Mouse (Mus musculus) midbrain, embryonic 12.5 days (tissue): ENCODE data around the gene Itprid1. TPM values are rescaled to one million over a fixed set of nuclear protein-coding genes. Genes with fewer than 3 reads are reported as not detected.

Source experiments
- ATAC-seq: fragments of 200-750 bp; cut with Nextera tagmentation; 2 replicates; pipeline ENCODE4 v1.8.0; 2017; ENCODE audit warnings: low read depth, moderate TSS enrichment, moderate library complexity; ENCODE audit not compliant: low FRiP score
- H3K27ac ChIP-seq: fragments of 300-500 bp; sonication (generic); replicated peaks from 2 replicates; pipeline ENCODE4 v1.5.1; 2016; ENCODE audit warnings: mild to moderate bottlenecking
- H3K27me3 ChIP-seq: fragments of 300-500 bp; sonication (generic); 2 replicates; pipeline ENCODE4 v1.6.1; 2016; ENCODE audit warnings: mild to moderate bottlenecking
- H3K36me3 ChIP-seq: fragments of 300-500 bp; sonication (generic); 2 replicates; pipeline ENCODE4 v1.6.1; 2016
- H3K4me1 ChIP-seq: fragments of 300-500 bp; sonication (generic); 2 replicates; pipeline ENCODE4 v1.6.1; 2016
- H3K4me2 ChIP-seq: fragments of 300-500 bp; sonication (generic); replicated peaks from 2 replicates; pipeline ENCODE4 v1.6.1; 2016; ENCODE audit warnings: mild to moderate bottlenecking, moderate library complexity
- H3K4me3 ChIP-seq: fragments of 300-500 bp; sonication (generic); 2 replicates; pipeline ENCODE4 v1.5.1; 2016; ENCODE audit warnings: mild to moderate bottlenecking
- H3K9ac ChIP-seq: fragments of 300-500 bp; sonication (generic); replicated peaks from 2 replicates; pipeline ENCODE4 v1.6.1; 2016; ENCODE audit warnings: mild to moderate bottlenecking, moderate library complexity
- H3K9me3 ChIP-seq: fragments of 300-500 bp; sonication (generic); 2 replicates; pipeline ENCODE4 v1.6.1; 2016; ENCODE audit warnings: mild to moderate bottlenecking
- WGBS: fragments of 180-500 bp; shearing (Covaris S2); methylation state at CpG from one replicate; pipeline ENCODE4 v1.1.7; 2016; 5-methylcytosine and 5-hydroxymethylcytosine counted together
- polyA plus RNA-seq: library from polyadenylated mRNA; unstranded; fragments of >200 nt; fragmentation: Nextera tagmentation; extraction: Ambion mirVana; gene quantifications from 2 replicates; pipeline ENCODE4 v1.2.1, GENCODE M21; 2016

Gene Itprid1
- polyA plus RNA-seq, 1 experiment from 2014 or later, result not detected

DNA sequence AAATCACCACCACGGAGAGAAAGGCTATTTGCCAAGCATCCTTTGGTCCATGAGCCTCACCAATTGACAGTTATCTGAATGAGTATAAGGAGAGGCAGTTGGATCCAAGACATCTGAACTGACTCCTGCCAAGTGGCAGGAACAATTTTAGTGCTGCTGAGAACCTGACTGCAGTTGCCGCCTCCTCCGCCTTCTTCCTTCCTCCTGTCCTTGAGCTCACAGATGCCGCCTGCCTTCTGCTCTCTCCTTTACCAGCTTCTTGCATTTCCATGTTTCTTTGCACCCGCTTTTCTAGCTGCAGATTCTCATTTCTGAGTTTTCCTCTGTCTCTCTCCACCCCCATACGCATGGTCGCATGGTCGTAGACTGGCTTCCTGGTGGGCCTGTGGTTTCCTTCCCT lies 25.5 kb upstream of the Itprid1 start:
- no peak overlapping the region for H3K27ac ChIP-seq
- no peaks in the 10 kb centered on the region for H3K9me3 ChIP-seq
- H3K4me2 ChIP-seq, result no peak overlapping the region
- no peaks in the 10 kb centered on the region for H3K4me1 ChIP-seq
- H3K36me3 ChIP-seq, result no peaks in the 10 kb centered on the region
- no peak overlapping the region for H3K9ac ChIP-seq
- ATAC-seq, result no peak
- H3K27me3 ChIP-seq, result no peaks in the 10 kb centered on the region
- H3K4me3 ChIP-seq, result no peak overlapping the region
- WGBS, result 93% methylated on average over 8 of the region's 8 CpGs

DNA sequence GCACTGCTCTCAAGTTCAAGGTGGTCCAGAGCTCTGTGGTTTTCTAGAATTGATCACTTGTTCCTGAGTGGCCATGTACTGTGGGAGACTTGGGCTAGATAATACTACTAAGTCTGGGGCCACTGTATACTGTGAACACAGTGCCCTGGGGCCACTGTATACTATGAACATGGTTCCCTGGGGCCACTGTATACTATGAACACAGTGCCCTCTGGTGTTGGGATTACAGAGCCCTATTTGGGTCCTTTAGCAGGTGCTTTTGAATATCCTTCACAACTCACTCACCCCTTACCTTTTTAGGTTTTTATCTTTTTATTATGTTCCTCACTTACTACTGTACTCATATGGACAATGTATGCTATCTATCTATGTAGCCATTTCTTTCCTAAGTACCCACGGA lies 24.3 kb upstream of the Itprid1 start:
- Histone ChIP-seq H3K4me3 (no peak overlapping the region), H3K4me2 (no peak overlapping the region), H3K9ac (no peak overlapping the region), H3K4me1 (no peaks in the 10 kb centered on the region), H3K27me3 (no peaks in the 10 kb centered on the region), H3K27ac (no peak overlapping the region), H3K36me3 (no peaks in the 10 kb centered on the region), H3K9me3 (no peaks in the 10 kb centered on the region)
- WGBS, result 65% methylated on average over 1 of the region's 1 CpGs
- no peak for ATAC-seq

DNA sequence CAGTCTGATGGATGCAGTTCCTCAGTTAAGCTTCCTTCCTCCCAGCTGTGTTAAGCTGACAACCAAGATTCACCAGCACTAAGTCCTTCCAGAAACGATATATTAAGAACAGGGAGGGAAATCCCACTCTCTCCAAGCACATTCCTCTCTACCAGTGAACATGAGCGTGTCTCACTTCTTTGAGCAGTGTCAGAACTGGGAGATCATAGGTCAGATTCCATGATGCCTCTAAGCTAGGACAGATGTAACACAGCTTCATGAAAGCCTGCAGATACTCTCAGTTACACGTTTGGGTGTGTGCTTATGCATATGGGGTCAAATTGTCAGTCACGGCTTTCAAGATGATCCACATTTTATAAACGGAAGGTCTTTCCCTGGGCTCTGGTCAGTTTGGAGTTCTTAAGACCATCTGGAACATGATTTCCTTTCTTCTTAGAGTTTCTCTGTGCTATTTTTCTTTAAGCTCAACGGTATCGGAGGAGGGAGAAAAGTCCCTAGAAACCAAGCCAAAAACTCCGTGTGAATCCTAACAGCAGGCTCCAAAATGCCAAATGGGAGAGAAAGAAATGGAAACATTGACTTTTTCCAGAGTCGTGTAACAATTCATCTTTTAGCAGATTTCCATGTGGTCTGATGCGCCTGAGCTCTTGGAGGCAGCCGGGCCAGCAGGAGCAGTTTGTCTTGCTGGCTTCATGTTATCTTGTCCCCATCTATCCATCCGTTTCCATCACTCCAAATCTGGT lies 22.3 kb upstream of the Itprid1 start:
- H3K9me3 ChIP-seq, result no peaks in the 10 kb centered on the region
- H3K27me3 ChIP-seq, result no peaks in the 10 kb centered on the region
- ATAC-seq, result no peak
- no peak overlapping the region for H3K9ac ChIP-seq
- H3K27ac ChIP-seq, result no peak overlapping the region
- H3K4me3 ChIP-seq, result no peak overlapping the region
- WGBS, result 72% methylated on average over 12 of the region's 12 CpGs
- H3K36me3 ChIP-seq, result no peaks in the 10 kb centered on the region
- no peak overlapping the region for H3K4me2 ChIP-seq
- H3K4me1 ChIP-seq, result no peaks in the 10 kb centered on the region

DNA sequence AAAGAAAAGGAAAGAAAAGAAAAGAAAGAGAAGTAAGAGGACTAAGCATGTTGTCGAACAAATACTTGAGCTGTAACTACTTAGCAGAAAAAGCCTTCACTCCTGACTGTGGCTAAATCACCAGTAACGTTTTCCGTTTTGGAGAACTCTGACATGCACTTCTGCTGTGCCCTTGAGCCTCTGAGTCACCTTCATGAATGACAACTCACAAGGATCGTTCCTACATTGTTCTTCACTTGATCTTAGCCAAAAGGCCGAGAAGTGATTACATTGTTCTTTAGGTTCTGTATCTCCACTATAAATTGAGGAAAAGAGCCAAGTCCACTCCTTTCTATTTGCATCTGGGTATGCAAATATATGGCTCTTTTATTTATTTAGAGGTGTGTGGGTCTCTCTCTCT lies 19.8 kb upstream of the Itprid1 start:
- Histone ChIP-seq H3K4me3 (no peak overlapping the region), H3K9me3 (no peaks in the 10 kb centered on the region), H3K27ac (no peak overlapping the region), H3K9ac (no peak overlapping the region), H3K36me3 (no peaks in the 10 kb centered on the region), H3K27me3 (no peaks in the 10 kb centered on the region), H3K4me1 (no peaks in the 10 kb centered on the region), H3K4me2 (no peak overlapping the region)
- no peak for ATAC-seq
- 85% methylated on average over 5 of the region's 5 CpGs for WGBS

DNA sequence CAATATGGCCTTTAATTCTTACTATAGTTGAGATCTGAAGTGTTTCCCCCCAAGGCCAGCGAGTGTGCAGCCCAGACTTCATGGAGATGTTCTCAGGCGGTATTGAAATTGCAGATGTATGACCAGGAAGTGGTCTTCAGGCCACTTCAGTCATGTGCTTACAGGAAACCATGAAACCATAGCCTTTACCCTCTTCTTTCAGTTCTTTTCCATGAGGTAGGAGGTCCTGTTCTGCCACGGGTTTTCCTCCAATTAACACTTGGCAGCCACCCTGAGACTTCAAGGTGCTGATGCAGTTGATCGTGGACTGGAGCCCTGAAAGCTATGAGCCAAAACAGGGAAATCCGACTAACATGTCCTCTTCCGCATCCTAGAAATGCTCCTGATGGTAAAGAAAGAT lies 7.0 kb upstream of the Itprid1 start:
- 94% methylated on average over 6 of the region's 6 CpGs for WGBS
- Histone ChIP-seq H3K4me2 (no peak overlapping the region), H3K4me1 (no peaks in the 10 kb centered on the region), H3K27ac (no peak overlapping the region), H3K9me3 (no peaks in the 10 kb centered on the region), H3K9ac (no peak overlapping the region), H3K36me3 (no peaks in the 10 kb centered on the region), H3K27me3 (no peaks in the 10 kb centered on the region), H3K4me3 (no peak overlapping the region)
- ATAC-seq, result no peak

DNA sequence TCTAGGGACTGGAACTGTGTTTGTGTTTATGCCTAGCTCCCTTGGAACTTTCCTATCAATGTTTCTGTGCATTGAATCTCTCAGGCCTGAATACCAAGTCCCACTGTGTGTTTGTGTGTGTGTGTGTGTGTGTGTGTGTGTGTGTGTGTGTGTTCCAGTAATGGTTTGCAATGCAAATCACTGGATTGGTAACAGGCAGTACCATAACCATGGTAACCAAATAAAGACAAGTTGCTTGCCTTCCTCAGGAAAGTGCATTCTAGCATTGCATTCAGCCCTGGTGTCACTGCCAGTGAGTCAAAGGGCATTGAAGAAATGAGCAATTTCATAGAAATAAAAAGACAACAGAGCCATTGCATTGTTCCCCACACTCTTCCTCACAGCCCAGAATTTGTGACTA lies 15.9 kb downstream of the Itprid1 start:
- no peaks in the 10 kb centered on the region for H3K9me3 ChIP-seq
- no peak overlapping the region for H3K4me2 ChIP-seq
- H3K4me3 ChIP-seq, result no peak overlapping the region
- no peak overlapping the region for H3K27ac ChIP-seq
- H3K4me1 ChIP-seq, result no peaks in the 10 kb centered on the region
- H3K27me3 ChIP-seq, result no peaks in the 10 kb centered on the region
- ATAC-seq, result peak; percentile 60; the same call in 1 of the 2 replicates
- H3K9ac ChIP-seq, result no peak overlapping the region
- H3K36me3 ChIP-seq, result no peaks in the 10 kb centered on the region

DNA sequence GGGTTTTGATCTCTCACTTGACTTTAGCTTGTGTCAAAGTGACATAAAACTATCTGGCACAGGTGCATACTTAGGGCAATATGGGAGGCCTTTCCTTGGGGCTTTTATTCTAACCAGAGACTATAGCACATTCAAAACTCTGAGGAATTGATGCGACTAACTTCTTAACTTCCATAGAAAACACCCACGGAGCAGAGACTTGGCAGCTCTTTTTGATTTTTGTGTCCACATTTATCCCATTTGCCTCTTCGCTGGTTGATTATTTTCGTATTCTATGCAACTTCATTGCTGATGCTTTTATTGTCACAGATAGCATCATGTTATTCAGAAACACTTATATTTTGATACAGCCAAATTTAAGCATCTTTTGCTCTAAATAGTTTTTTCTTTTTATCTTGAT lies 19.4 kb downstream of the Itprid1 start:
- ATAC-seq, result no peak
- 86% methylated on average over 4 of the region's 4 CpGs for WGBS
- Histone ChIP-seq H3K27me3 (no peaks in the 10 kb centered on the region), H3K4me2 (no peak overlapping the region), H3K27ac (no peak overlapping the region), H3K36me3 (no peaks in the 10 kb centered on the region), H3K4me1 (no peaks in the 10 kb centered on the region), H3K9me3 (no peaks in the 10 kb centered on the region), H3K4me3 (no peak overlapping the region), H3K9ac (no peak overlapping the region)

DNA sequence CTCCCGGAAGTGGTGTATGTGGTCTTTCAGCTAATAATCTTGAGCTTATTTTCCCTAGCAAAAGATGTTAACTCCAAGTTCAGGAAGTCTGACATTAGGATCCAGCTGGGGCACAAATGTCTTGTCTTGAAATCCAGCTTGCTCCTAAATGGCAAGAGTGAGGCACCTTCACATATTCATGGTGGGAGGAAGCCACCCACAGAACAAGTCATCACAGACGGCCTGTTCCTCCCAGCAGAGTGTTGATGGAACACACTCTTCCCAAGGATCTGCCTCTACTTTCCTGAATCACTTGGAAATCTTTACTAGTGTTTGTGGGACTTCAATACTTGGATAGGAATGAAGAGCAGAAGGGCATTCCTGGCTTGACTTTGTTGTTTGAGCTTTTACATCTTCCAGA lies 28.5 kb downstream of the Itprid1 start:
- Histone ChIP-seq H3K4me1 (no peaks in the 10 kb centered on the region), H3K9me3 (no peaks in the 10 kb centered on the region), H3K9ac (no peak overlapping the region), H3K27ac (no peak overlapping the region), H3K4me3 (no peak overlapping the region), H3K27me3 (no peaks in the 10 kb centered on the region), H3K36me3 (no peaks in the 10 kb centered on the region), H3K4me2 (no peak overlapping the region)
- 84% methylated on average over 2 of the region's 2 CpGs for WGBS
- ATAC-seq, result no peak

DNA sequence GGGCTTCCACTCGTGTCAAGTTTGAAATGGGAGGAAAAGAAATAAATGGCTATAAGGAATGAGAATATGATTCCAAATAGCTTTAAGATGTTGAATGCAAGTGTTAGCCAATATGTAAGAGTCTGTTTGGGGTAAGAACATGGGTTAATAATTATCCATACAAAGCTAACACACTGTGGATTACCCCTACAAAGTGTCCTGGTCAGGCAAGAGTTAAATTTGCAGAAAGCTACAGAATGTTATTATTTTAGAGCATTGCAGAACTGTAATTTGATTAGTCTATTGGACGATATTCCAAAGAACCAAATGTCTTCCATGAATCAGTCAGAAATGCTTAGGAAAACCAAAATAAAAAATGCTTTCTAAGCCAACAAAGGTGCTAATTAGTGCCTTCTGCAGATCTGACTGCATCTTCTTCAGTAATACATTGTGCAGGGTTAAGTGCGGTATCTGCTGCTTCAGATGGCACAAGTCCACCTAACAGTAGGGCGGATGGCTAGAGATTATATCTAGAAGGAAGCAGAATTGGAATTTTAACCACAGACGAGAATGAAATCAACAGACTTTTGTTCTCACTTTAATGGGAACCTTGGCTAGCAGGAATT lies 42.8 kb downstream of the Itprid1 start:
- WGBS, result 72% methylated on average over 5 of the region's 5 CpGs
- no peak for ATAC-seq
- H3K9me3 ChIP-seq, result no peaks in the 10 kb centered on the region

DNA sequence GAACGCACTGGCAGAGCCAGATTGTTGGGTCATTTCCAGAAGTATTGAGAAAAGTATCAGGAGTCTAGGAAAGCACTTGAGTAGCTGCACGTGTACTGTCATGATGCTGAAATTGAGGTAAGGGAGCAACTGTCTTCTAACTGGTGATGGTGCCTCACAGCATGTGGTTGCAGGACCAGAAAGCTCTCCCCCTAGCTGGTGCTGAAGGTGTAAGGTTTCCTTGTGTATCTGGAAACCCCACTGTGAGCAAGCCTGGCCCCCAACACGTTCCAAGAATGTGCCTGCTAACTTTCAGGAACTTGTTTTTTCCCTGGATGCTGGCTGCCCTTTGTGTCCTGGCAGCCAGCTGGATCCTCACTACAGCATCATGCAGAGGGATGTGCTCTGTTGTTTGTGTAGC lies 44.2 kb downstream of the Itprid1 start:
- Histone ChIP-seq H3K27ac (no peak overlapping the region), H3K9me3 (no peaks in the 10 kb centered on the region), H3K4me3 (no peak overlapping the region), H3K36me3 (no peaks in the 10 kb centered on the region), H3K4me2 (no peak overlapping the region), H3K9ac (no peak overlapping the region), H3K4me1 (0 out of 2 replicates have a peak, but pooled peaks cover 3% of the 10 kb centered on the region), H3K27me3 (no peaks in the 10 kb centered on the region)
- no peak for ATAC-seq
- 21% methylated on average over 3 of the region's 3 CpGs for WGBS

More for the DNA sequence above, 42.8 kb downstream of the Itprid1 start:
- Histone ChIP-seq H3K4me2 (no peak overlapping the region), H3K4me3 (no peak overlapping the region), H3K36me3 (no peaks in the 10 kb centered on the region), H3K9ac (no peak overlapping the region), H3K4me1 (0 out of 2 replicates have a peak, but pooled peaks cover 3% of the 10 kb centered on the region), H3K27me3 (no peaks in the 10 kb centered on the region), H3K27ac (no peak overlapping the region)

DNA sequence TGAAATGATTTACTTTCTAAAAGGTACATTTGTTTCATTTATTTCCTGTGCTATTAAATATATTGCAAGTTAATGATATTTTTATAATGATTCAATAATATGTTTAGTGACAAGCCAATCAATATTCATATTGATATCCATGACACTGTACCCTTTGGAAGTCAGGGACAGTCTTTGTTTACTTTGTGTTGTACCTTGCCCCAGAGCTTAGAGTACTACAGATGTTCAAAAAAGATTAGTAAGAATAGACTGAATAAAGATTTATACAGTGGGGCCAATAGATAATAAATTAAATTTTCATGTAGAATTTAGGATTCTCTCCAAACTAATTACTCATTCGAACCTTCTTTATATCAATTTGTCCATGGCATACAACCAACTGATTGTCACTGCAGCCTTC lies 50.9 kb downstream of the Itprid1 start:
- Histone ChIP-seq H3K27me3 (no peaks in the 10 kb centered on the region), H3K4me1 (no peaks in the 10 kb centered on the region), H3K36me3 (no peaks in the 10 kb centered on the region), H3K9ac (no peak overlapping the region), H3K4me3 (no peak overlapping the region), H3K9me3 (no peaks in the 10 kb centered on the region), H3K4me2 (no peak overlapping the region), H3K27ac (no peak overlapping the region)
- ATAC-seq, result no peak
- 93% methylated on average over 1 of the region's 1 CpGs for WGBS

DNA sequence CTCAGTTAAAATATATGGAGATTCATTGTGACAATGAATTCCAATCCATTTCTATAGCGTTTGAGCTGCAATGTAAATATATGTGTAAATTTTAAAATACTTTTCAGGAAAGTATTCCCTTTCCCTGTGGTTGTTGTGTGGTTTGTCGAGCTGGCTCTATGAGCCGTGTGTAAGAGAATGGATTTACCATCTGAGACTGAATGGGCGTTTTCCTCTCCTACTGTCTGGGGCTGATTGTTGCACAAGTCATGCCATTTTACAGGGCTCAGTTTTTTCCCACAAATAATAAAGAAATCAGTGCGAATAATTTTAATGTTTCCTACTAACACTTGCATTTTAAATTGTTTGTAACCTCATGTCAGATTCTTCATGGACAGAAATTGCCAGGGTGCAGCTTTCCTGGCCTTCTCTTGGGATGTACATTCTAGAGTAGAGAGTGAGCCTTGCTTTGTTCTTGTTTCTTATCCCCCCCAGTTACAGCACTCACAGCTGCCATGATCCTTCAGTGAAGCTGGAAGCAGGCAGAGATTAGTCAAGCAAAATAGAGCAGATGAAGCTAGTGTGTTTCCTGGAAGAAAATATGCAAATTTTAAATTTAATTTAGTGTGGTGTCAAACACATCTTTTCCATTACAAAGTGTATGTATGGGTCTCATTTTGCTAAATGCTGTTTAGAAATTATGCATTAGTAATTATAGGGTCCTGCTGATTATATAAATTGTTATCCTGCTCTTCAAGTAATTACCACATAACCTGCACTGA lies 65.1 kb downstream of the Itprid1 start:
- Histone ChIP-seq H3K4me1 (no peaks in the 10 kb centered on the region), H3K36me3 (no peaks in the 10 kb centered on the region), H3K27me3 (no peaks in the 10 kb centered on the region), H3K4me2 (no peak overlapping the region), H3K9ac (no peak overlapping the region), H3K9me3 (no peaks in the 10 kb centered on the region), H3K4me3 (no peak overlapping the region), H3K27ac (0 out of 2 replicates have a peak overlapping the region, but pooled peaks have one; percentile 1)
- peak; percentile 49; the same call in 1 of the 2 replicates for ATAC-seq
- 81% methylated on average over 5 of the region's 5 CpGs for WGBS
